Mouse (Mus musculus): ENCODE results near the gene Gas7.

The Gas7 gene

DNA sequence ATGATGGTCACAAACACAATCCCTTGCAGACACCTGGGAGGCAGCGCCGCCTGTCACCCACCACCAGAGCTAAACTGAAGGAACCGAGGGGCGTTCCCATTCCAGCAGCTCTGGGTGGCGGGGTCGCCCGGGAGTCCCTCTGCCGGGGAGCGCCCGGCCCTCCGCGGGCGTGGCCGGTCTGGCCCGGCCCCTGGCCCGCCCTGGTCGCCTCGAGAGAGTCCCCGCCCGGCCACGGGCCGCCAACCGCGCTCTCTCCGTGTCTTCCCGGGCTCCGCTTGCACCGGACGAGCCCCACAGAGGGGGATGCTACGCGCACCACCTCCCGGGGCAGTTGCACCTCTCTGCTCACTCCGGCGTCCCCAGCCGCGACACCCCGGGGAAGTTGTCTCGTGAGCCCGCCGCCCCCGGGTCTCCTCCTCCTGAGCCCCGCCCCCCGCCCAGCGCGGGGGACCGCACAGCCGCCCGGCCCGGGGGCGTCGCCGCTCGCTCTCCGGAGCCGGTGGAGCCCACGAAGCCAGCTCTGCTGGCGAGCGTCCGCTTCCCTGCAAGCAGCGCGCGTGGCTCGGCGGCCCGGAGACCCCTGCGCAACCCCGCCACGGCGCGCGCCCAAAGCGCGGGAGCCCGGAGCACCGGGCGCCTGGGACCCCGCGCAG is at the start of gene Gas7:
Gas7 (plus strand) TSS at position 564 of the 653 bp plus-strand sequence.
- DNase-seq (ENCODE audit: low spot score): peak; percentile 71

DNA sequence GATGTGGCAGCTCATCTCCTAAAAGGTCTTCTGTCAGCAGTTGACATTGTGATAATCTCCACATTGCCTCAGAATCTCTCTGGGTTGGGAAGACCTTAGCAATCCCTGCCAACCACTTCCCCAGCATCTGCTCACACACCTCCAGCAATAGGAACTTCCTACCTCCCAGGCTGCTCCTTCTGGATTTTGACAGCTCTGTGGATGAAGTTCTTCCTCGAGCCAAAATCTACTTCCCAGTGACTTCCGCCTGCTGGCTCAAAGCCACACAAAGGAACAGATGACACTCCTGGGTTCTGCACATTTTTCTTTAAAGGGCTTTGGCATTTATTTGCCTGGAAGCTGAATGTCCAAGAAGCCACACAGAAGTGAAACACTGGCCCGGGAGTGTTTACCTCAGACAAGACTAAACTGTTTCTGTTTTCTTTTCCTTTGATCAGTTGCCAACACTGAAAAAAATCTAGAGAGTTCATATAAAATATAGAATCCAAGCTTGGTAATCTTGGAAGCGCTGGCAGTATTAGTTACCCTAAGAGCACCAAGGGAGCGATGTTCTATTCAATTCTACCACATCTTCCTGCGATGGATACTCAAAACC is 40.8 kb upstream of the Gas7 start:
- DNase-seq (ENCODE audit: low spot score): no peak

DNA sequence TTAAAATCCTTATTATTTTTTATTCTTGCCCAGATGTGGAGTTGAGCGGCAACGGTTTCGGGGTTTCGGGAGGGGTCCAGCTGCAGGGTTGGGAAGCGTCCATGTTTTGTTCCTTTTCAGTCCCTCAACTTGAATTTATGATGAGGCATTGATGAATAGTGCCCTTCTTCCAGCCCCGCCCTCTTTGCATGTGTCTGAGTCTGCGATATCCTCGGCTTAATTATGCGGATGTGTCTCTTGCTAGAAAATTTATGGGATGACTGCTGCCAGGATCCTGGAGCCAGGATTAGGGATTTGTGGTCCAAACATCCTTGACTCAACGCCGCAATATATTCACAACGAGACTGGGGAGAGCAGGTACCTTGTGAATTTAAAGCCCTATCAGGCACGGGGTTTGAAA is 31.7 kb upstream of the Gas7 start:
- no peak for DNase-seq (ENCODE audit: low spot score)

DNA sequence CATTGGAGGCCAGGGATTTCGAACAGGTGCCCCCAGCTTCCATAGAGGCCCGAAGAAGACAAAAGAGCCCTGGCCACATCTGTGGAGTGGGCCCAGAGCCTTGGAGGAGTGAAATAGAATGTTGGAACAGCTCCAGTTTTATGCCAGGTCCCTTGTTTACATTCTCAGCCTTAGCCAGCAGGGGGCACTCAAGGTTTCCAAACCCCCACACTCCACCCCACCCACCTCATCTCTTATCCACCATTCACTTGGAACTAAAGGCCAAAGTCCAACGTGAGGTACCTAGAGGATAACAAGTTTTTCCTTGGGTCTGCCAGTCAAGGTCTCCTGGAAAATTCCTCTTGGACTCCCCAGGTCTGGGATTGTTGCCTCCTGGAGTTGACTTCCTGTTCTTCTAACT is 27.0 kb upstream of the Gas7 start:
- DNase-seq (ENCODE audit: low spot score): peak; percentile 40

DNA sequence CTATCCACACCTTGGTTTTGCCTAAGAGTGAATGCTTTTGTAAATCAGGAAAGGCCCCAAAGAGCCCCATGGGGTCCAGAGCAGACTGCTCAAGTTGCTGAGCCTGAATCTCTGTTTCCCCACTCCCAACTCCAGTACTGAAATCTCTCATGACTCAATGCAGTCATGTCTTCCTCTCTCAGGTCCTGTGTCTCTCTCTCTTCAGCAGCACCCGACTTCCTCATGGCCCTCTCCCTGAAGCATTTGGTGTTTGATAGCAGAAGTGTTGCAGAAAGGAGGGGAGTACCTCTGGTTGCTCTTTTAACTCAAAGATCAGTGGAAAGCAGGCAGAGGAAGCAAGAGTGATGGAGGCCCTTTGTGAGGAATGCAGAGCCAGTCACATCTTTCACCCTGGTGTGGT is 25.4 kb upstream of the Gas7 start:
- no peak for DNase-seq (ENCODE audit: low spot score)

DNA sequence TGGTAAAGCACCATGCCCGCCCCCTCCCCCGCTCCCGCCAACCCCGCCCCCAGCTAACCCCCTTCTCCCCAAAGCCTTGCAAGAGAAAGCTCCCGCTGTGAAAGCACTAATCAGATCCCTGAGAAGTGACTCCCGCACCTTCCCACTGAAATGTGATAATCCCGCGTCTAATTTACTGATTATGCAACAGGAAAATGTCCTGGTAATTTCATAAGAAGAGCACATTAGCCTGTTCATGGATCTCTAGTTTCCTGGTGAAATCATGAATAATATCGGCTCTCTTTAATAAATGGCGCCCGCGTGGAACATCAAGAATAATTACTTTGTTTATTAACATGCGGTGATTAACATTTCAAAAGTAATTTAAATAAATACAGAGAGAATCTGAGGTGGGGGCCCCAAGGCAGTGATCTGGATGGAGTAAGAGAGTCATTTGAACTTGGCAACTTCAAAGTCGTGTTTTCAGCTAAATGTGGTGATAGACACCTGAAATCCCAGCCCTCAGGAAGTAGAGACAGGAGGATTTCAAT is 24.1 kb upstream of the Gas7 start:
- no peak for DNase-seq (ENCODE audit: low spot score)

DNA sequence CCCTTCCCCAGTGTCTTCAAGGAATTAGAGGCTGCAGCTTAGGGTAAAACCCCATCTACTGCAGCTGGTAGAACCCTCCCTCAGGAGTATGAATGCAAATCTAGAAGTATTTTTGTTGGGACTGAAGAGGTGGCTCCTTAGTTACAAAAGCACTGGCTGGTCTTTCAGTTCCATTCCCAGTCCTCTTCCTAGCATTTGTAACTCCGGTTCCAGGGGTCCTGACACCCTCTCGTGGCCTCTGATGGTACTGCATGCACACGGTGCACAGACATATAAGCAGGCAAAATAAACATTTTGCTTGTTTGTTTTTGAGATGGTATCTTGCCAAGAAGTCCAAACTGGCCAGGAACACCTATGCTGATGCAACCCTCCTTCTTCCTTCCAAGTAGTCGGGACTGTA is 23.4 kb upstream of the Gas7 start:
- DNase-seq (ENCODE audit: low spot score): no peak

DNA sequence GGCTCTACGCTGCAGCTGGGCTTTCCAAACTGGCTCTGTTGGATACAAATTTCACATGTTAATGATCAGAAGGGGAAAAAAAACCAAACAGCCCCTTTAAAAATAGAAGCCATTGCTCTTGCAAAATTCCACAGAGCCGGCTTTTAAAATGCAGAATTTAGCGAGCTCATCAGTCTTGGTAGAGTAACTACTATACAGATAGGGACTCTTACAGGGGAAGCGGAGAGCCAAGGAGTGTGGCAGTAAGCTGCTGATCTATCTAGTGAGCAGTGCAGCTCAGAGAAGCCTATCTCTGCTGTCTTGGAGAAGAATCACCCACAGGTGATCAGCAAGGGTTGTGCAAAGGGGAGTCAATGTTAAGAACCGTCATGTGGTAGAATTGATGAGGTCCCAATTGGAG is 21.5 kb upstream of the Gas7 start:
- no peak for DNase-seq (ENCODE audit: low spot score)

DNA sequence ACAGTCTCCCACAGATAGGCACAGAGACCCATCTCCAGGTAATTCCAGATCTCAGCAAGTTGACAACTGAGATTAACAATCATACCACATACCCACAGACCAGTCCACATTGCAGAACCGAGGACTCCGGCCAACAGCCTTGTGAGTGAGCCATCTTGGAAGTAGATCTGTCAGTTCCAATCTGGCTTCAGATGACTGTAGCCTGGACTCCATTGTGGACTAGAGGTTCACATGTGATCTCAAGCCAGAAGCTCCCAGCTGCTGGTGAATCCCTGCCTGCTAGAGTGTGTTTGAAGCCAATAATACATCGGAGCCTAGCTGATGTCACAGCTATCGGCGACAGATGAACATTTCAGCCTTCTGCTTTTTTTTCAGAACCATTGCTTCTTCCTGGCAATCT is 16.5 kb upstream of the Gas7 start:
- no peak for DNase-seq (ENCODE audit: low spot score)

DNA sequence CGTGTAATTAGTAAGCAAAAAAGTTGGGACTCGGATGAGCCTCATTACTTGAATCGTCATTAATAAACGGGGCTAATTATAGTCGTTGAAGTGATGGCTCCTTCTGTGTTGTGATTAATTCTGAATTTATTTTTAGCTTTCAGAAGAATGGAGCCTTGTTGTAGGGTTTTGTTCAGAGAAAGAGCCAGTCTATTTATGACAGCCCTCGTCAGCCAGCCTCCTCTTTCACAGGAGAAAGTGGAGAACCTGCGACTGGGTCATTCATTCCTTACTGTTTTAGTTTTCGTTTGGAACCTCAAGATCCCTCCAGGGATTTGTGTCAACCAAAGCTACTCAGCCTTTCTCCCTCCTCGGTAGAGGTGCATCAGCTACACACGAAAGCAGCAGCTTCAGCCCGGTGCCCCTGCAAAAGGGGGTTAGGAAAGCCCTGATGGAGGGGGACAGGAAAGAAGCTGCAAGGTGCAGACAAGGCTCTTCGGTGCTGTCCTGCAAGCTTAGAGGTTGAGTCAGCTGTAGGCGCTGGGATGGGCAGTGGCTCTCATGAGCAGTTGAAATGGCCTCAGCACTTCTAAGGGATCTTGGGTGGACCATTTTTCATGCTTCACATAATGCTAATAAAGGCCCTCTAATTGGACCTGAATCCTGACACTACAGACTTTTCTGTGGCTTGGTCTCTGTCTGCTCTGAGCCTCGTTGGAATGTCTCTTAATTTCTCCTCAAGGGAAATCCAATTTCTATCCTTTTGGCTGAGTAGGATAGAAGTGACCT is 10.0 kb upstream of the Gas7 start:
- no peak for DNase-seq (ENCODE audit: low spot score)

DNA sequence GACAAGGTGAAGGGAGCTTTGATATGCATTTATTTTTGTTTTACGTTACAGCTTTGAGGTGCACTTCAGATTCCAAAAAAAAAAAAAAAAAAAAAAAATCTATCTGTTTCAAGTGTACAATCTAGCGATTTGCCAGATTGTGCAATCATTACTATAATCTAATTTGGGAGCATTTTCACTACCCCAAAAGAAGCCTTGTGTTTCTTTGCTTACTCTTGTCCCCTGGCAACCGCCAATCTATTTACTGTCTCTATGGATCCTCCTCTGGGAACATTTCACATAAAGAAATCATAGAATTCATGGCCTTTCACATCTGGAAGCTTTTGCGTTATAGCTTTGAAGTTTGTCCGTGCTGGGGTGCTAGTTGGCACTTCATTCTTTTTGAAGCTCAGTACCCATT is 3.7 kb upstream of the Gas7 start:
- DNase-seq (ENCODE audit: low spot score): no peak

DNA sequence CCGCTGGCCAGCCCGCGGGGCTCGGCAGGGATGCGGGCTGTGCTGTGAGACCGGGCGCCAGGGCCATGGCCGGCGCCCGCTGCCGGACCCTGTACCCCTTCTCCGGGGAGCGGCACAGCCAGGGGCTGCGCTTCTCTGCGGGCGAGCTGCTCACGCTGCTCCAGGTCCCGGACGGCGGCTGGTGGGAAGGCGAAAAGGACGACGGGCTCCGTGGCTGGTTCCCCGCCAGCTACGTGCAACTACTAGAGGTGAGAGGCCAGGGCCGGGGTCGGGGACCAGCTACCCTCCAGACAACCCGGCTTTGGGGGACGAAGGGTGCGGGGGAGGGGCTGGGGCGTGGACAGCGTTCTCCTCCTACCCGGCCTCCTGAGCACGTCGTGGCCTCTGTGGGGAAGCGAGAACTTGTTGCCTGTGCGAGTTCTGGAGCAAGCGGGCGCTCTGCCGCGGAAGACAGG is 317 bp downstream of the Gas7 start:
- DNase-seq (ENCODE audit: low spot score): peak; percentile 51

DNA sequence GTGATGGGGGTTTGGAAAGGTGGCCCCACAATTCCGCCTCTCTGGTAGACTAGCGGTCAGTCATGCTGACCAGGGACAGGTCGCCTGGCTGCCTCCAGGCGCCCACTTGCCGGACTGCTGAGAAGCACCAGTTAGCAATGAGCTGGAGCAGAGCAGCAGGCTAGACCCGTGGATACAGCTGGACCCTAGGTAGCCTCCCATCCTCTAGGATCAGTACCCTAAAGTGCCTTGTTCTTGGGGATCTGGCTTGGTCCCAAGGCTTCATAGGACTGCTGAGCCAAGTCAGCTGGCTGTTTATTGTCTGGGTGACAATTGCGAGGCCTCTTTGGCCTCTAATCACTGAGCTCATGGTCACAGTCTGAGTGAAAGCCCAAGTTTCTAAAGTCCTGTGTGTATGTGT is 792 bp downstream of the Gas7 start:
- DNase-seq (ENCODE audit: low spot score): no peak

DNA sequence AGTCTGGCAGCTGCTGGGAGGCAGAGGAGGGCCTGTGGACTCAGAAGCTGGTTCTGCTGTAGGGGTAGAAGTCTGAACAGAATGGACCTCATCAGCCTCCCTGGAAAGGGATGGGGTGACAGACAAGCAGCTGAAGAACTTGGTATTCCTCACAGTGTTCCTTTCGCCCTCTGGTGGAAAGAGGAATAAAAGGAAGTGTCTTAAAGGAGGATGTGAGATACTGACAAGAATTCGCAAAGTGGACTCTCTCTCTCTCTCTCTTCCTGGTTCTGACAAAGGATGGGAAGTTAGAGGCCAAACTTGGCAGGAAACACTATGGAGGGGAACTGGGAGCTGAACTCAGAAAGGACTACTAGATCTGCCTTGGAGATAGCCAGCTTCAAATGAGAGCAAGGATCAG is 2.9 kb downstream of the Gas7 start:
- DNase-seq (ENCODE audit: low spot score): no peak

DNA sequence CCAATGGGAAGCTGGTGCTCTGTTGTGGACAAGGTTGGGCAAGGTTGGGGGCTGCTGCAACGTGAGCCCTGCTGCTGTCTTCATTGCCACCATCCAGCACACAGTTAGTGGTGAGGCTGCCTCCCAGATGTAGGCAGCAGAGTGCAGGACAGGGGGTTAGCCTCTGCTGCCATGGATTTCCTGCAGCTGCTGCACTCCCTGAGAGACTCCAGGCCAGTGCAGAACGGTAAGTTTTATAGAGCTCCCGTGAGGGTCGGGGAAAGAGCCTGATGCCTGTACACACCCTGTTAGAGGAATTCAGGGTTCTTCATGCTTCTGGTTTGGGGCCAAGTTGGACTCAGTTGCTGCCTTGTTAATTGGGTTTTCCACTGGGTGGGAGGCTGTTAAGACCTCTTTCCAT is 11.9 kb downstream of the Gas7 start:
- no peak for DNase-seq (ENCODE audit: low spot score)

DNA sequence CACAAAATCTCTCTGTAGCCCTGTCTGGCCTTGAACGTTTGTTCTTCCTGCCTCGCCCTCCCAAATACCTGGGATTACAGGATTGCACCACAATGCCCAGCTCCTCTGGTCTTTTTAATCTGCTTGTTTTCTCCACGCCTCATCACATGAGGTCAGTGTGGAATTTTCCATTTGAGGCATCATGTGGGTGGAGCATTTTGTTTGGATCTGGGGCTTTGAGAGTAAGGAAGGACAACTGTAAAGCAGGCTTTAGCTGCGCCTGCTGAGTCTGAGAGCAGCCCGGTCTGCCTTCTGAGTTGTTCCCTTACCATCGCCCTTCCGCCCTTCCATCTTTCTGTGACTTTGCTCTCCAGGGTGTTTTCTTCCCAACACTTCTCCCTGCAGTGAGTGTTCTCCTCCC is 13.6 kb downstream of the Gas7 start:
- DNase-seq (ENCODE audit: low spot score): no peak

DNA sequence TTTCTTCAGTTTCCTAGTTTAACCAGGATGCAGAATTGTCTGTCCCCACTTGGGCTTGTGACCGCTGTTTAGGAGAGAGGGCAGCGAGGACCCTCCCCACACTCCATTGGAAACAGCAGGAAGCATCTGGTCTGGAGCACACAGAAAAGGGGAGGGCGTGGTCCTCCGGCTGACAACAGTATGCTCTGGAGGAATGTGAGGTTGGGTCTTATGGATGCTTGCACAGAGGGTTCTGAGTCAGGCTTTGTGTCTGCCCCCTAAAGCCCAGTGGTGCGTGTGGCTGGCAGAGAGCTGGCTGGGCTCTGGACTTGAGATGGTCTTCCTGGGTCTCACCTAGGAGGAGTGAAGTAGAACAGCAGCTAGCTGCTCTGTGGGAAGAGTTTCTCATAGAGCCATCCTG is 19.4 kb downstream of the Gas7 start:
- DNase-seq (ENCODE audit: low spot score): no peak

DNA sequence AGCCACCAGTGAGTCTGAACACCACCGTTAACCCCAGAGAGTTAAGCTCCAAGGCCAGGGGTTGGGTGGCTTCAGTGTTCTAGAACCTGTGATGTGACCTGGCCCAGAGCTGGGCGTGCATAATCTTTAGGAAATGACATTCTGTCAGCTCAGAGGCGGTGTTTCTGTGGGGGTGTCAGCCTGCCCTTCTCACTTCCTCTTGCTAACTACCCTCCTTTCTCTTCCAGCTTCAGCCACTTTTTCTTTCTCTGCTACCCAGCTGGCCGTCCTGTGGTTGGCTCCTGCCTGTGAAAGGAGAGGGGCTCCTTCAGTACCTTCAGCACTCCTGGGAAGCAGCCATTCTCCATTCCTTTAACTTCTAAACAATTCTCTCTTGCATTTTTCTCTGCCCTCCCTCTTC is 24.3 kb downstream of the Gas7 start:
- no peak for DNase-seq (ENCODE audit: low spot score)

DNA sequence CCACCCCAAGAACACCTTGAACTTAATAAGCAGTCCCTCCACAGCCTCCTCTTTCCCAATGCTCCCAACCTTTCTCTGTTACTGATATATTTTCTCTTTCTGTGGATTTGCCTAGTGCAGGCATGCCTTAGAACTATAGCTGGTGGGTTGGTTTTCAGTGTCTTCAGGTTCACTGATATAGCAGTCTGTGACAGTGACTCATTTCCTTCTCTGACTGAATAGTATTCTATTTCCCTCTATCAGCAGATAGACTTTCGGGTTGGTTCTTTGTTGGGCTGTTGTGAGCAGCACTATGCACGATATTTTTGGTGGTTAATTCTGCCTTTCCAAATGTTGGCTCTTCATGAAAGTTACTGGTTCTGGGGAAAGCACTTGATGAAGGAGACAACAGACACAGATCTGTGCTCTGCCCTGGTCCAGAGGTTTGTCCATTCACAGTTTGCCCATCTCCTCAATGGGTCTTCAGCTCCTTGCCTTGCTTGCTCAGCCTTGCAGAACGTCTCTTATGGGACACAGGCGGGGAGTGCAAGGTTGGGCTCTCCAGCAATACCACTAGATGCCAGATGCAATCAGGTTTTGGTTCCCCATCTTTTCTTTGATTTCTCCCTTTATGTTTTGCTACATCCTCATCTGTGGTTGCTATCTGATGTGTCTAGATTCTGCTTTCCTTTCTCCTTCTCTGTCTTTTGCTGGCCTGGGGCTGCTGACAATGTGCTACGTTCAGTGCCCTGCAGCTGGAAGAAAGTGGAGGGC is 25.1 kb downstream of the Gas7 start:
- no peak for DNase-seq (ENCODE audit: low spot score)

DNA sequence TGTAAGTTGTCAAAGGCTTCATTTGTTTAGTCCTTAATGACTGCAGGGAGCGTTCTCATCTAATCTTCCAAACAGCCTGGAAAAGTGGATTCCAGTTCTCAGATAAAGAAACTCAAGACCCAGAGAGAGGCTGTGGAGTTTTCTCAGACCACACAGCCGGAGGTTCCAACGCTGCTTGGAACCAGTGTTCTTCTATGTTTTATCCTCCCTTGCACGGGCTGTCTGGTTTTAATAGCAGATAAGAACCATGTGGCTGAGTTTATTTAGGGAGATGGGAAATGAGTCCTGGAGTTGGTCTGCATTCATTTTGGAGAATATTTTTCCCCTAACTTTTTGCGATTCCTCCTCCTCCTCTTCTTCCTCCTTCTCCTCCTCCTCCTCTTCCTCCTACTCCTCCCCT is 26.5 kb downstream of the Gas7 start:
- DNase-seq (ENCODE audit: low spot score): no peak

DNA sequence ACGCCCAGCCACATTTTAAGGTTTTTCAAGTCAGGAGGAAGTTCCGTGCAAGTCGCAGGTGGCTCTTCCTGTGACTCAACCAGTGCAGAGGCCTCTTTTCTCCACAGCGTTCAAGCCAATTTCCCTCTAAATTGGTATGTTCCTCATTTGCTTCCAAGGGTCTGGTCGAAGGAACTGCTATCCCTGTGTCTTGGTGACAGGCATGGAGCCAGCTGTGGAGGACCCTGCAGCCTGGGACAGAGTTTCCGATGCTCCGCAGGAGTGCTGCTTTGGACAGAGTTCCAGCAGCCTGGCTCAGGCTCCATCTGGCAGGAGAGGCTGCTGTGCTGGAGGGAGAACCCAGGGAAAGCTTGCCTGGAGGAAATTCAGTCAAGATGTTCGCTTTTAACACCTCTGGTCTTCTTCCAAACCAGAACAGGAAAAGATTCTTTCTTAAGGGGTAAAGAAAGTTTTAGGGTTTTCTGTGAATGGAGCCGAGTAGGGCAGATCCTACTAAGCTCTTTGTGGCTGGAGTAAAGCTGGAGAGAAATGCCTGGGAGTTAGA is 27.1 kb downstream of the Gas7 start:
- DNase-seq (ENCODE audit: low spot score): peak; percentile 43

DNA sequence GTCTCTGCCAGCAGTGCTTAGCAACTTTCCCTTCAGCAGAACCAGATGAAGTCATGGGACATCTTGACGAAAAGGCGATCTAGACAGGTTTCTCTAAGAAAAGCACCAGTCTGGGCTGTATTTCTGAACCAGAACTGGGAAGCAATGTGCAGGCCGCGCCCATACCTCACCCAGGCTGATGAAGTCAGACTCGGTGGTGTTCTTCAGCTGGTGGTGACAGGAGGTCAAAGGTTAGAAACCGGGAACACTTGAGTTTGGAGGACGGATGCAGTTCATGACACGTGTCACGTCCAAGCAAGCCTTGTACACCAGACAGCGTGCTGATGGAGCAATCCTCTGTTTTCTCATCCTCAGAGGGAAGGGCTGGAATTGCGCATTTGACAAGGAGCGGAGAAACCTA is 32.9 kb downstream of the Gas7 start:
- DNase-seq (ENCODE audit: low spot score): no peak
